Mouse (Mus musculus) liver, embryonic 14.5 days (tissue): ENCODE measurements around the gene Evi5. TPM values are rescaled to one million over a fixed set of nuclear protein-coding genes. Genes with fewer than 3 reads are reported as not detected.

Experiments used
- ATAC-seq: fragments of 200-750 bp; cut with Nextera tagmentation; 2 replicates; pipeline ENCODE4 v1.8.0; 2017; ENCODE audit warnings: moderate number of reproducible peaks, mild to moderate bottlenecking, moderate library complexity; ENCODE audit not compliant: insufficient read depth
- DNase-seq, 3 experiments: peaks; one replicate each; pipeline ENCODE4 v3.0.0-alpha.2; 2012 to 2013; ENCODE audit warnings: low read depth in 3 of 3, low spot score in 3 of 3
- H3K27ac ChIP-seq: fragments of 300-500 bp; sonication (generic); 2 replicates; pipeline ENCODE4 v1.5.1; 2014; ENCODE audit warnings: moderate library complexity, mild to moderate bottlenecking, control low read depth, inconsistent platforms
- H3K27me3 ChIP-seq: fragments of 300-500 bp; sonication (generic); 2 replicates; pipeline ENCODE4 v1.6.1; 2014; ENCODE audit warnings: mild to moderate bottlenecking, low read length, moderate library complexity; ENCODE audit not compliant: control insufficient read depth, insufficient read depth
- H3K36me3 ChIP-seq: fragments of 300-500 bp; sonication (generic); replicated peaks from 2 replicates; pipeline ENCODE4 v1.6.1; 2014; ENCODE audit warnings: low read depth; ENCODE audit not compliant: control insufficient read depth, insufficient read depth
- H3K4me1 ChIP-seq, 2 experiments: fragments of 200-500 bp in 1 of 2; fragments of 300-500 bp in 1 of 2; sonication (generic) in 1 of 2; replicated peaks; 2 replicates each; pipeline ENCODE4 v1.6.1; 2012 to 2014; ENCODE audit warnings: antibody characterized with exemption in 1 of 2, inconsistent platforms in 1 of 2, low read length in 1 of 2; ENCODE audit not compliant: control insufficient read depth in 2 of 2, insufficient read depth in 2 of 2
- H3K4me2 ChIP-seq: fragments of 300-500 bp; sonication (generic); 2 replicates; pipeline ENCODE4 v1.6.1; 2014; ENCODE audit warnings: low read depth, mild to moderate bottlenecking, control low read depth, moderate library complexity
- H3K4me3 ChIP-seq, 2 experiments: fragments of 200-500 bp in 1 of 2; fragments of 300-500 bp in 1 of 2; sonication (generic) in 1 of 2; 2 replicates each; pipeline ENCODE4 v1.5.1; 2012 to 2014; ENCODE audit warnings: low read depth in 2 of 2, low read length in 2 of 2, mild to moderate bottlenecking in 2 of 2, control low read depth in 1 of 2, inconsistent platforms in 1 of 2, moderate library complexity in 1 of 2; ENCODE audit not compliant: insufficient read depth in 1 of 2
- H3K9ac ChIP-seq: fragments of 300-500 bp; sonication (generic); replicated peaks from 2 replicates; pipeline ENCODE4 v1.6.1; 2014; ENCODE audit warnings: mild to moderate bottlenecking, control low read depth, moderate library complexity
- H3K9me3 ChIP-seq: fragments of 300-500 bp; sonication (generic); 2 replicates; pipeline ENCODE4 v1.6.1; 2016; ENCODE audit warnings: low read length, mixed read lengths; ENCODE audit not compliant: control insufficient read depth
- CTCF ChIP-seq: IDR thresholded peaks from 2 replicates; pipeline ENCODE4 v1.5.1; 2016; ENCODE audit warnings: antibody characterized with exemption, low read depth, control low read depth
- EP300 ChIP-seq: IDR thresholded peaks from 2 replicates; pipeline ENCODE4 v1.6.1; 2016; ENCODE audit warnings: antibody characterized with exemption, low read depth
- WGBS: fragments of 180-500 bp; shearing (Covaris S2); extraction: QIAGEN DNeasy Blood & Tissue Kit; methylation state at CpG from one replicate; pipeline ENCODE4 v1.1.7; 2014; ENCODE audit not compliant: insufficient replicate concordance; 5-methylcytosine and 5-hydroxymethylcytosine counted together
- polyA plus RNA-seq, 2 experiments: library from polyadenylated mRNA; depleted of rRNA in 1 of 2; stranded (reverse) in 1 of 2; unstranded in 1 of 2; fragments of >200 nt; fragmentation: Nextera tagmentation in 1 of 2; extraction: Ambion mirVana in 1 of 2; gene quantifications; 2 replicates each; pipeline versions ENCODE4 v1.2.1 to v1.2.3; 2012 to 2014

The Evi5 gene
- polyA plus RNA-seq, 2 experiments, result 22.7 to 41.4 TPM

DNA sequence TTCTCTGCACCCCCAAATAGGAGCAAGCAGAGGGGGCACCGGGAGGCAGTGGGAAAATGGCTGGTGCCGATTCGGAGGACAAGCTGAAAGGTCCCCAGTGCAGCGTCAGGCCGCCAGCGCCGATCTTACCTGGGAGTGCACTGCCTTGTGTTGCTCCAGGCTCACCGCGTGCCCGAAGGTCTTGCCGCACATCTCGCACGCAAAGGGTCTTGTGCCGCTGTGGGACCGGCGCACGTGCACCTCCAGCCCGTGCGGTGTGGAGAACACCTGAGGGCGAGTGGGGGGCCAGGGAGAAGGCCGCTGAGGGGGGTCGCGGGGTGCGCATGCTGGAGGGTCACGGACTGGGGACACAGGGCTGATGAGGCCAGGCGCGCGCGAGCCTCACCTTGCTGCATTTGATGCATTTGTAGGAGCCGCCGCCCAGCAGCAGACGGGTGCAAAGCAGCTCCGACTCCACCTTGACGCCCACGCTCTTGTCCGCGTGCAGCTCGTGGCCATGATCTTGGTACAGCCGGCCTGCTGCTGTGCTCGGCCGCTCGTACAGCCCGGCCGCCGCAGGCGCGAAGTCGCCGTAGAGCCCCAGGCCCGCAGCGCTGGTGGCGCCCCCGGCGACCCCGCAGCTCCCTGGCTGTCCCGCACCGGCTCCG, 153.8 kb downstream of the Evi5 start:
- Histone ChIP-seq H3K27me3 (peaks cover 82% of the 10 kb centered on the region), H3K4me1 (no peaks in the 10 kb centered on the region), H3K4me2 (peak overlapping the region; percentile 11), H3K9me3 (no peaks in the 10 kb centered on the region), H3K9ac (no peak overlapping the region), H3K4me3 (peak overlapping the region in 1 of 2 experiments; percentile 12; a peak in 2 of 4 replicates), H3K27ac (no peak overlapping the region), H3K36me3 (no peaks in the 10 kb centered on the region)
- no peak for DNase-seq
- TF ChIP-seq CTCF, result no peak
- TF ChIP-seq EP300, result no peak
- no peak for ATAC-seq
- 13% methylated on average over 58 of the region's 58 CpGs for WGBS

DNA sequence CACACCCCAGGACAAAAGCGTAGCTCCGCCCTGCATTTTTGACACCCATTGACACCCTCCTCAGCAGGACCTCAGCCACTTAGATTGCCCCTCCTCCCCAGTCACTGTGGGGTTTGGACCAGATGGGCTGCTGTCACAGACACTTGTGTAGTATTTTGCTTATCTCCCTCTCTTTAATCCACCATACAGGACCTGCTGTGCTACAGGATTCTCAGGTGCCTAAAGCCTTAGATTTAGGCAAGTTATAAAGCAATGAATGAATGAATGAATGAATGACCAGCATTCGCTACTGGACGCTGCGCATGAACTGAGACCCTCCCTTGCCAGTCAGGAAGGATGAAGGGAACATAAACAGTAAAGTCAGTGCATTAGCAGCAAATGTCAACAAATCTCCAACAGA, 154.4 kb downstream of the Evi5 start:
- no peak overlapping the region for H3K27ac ChIP-seq
- no peaks in the 10 kb centered on the region for H3K9me3 ChIP-seq
- WGBS, result 46% methylated on average over 5 of the region's 5 CpGs
- H3K27me3 ChIP-seq, result peaks cover 76% of the 10 kb centered on the region
- DNase-seq (no peak), ATAC-seq (no peak)
- H3K4me3 ChIP-seq, result no peak overlapping the region
- H3K36me3 ChIP-seq, result no peaks in the 10 kb centered on the region
- no peaks in the 10 kb centered on the region for H3K4me1 ChIP-seq
- no peak overlapping the region for H3K4me2 ChIP-seq
- TF ChIP-seq CTCF (no peak), EP300 (no peak)
- H3K9ac ChIP-seq, result no peak overlapping the region

DNA sequence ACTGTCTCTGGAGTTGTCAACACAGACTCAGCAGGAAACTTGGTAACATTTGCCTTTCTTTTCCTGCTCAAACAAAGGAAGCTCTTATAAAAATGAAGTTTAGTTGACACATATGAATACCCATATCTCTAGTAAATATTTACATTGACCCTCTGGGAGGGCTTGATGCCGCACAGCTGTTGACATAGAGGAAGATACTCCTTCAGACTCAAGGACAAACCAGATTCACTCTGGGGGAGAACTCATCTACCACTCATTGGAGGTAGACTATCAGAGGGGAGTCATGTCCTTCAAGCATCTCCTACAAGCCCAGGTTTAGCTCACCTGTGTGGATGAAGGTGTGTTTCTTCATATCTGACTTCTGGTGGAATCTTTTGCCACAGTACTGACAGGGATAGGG, 155.1 kb downstream of the Evi5 start:
- Histone ChIP-seq H3K4me3 (no peak overlapping the region), H3K36me3 (no peaks in the 10 kb centered on the region), H3K4me1 (no peaks in the 10 kb centered on the region), H3K27me3 (peaks cover 69% of the 10 kb centered on the region), H3K9ac (no peak overlapping the region), H3K4me2 (no peak overlapping the region), H3K9me3 (no peaks in the 10 kb centered on the region), H3K27ac (no peak overlapping the region)
- DNase-seq (no peak), ATAC-seq (no peak)
- no peak for TF ChIP-seq EP300
- TF ChIP-seq CTCF, result no peak
- WGBS, result 55% methylated on average over 1 of the region's 1 CpGs

DNA sequence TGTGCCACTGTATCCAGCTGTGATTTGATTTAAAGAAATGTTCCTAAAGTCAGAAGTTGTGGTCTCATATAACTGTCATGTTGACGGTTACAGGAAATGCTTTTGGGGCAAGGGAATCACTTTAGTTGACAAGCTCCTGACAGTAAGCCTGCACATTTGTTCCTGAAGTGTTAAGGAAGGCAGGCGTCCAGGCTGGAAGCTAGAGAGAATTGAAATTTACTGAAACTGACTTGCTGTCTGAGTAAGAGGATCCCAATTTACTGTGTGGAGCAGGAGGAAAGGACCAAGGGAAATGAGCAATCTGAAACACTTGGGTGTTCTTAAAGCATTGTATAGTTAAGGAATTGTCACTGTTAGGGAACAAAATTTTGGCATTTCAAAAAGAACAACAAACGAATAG, 155.7 kb downstream of the Evi5 start:
- H3K36me3 ChIP-seq, result no peaks in the 10 kb centered on the region
- DNase-seq (no peak), ATAC-seq (no peak)
- no peak overlapping the region for H3K4me3 ChIP-seq
- H3K4me1 ChIP-seq, result no peaks in the 10 kb centered on the region
- peaks cover 63% of the 10 kb centered on the region for H3K27me3 ChIP-seq
- H3K9ac ChIP-seq, result no peak overlapping the region
- no peak overlapping the region for H3K27ac ChIP-seq
- TF ChIP-seq CTCF (no peak), EP300 (no peak)
- no peaks in the 10 kb centered on the region for H3K9me3 ChIP-seq
- H3K4me2 ChIP-seq, result no peak overlapping the region
- WGBS, result 7% methylated on average over 3 of the region's 3 CpGs

DNA sequence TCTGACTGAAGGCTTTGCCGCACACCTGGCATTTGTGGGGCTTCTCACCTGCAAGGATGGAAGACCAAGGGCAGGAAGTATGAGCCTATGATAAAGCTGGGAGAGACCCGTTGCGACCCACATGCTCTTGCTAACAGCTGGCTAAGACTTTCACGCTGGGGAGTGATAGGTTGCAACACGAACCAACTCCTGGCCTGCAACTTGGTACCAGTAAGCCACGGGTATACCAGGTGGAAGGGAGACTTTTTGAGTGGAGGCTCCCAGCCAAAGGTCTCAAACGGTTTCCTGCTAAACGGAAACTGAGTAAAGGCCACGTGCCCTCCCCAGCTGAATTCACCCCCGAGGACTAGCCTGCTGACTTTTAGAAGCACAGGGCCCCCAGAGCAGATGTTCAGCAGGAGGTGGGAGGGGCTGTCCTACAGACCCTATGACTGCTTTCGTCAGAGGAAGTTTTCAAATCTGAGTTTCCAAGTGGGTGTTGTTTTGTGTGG, 157.0 kb downstream of the Evi5 start:
- ATAC-seq, result no peak
- Histone ChIP-seq H3K27ac (no peak overlapping the region), H3K4me1 (no peaks in the 10 kb centered on the region), H3K4me3 (no peak overlapping the region), H3K9ac (no peak overlapping the region), H3K9me3 (no peaks in the 10 kb centered on the region), H3K27me3 (peaks cover 50% of the 10 kb centered on the region), H3K4me2 (no peak overlapping the region), H3K36me3 (no peaks in the 10 kb centered on the region)
- WGBS, result 23% methylated on average over 11 of the region's 11 CpGs
- no peak for DNase-seq
- TF ChIP-seq EP300, result no peak
- no peak for TF ChIP-seq CTCF
